Mouse (Mus musculus) T-helper 2 cell (primary cell): Measurements from ENCODE around the gene Hfe.
"Not testable (repeated sequence)": the region's sequence is repeated elsewhere in the genome, so short reads cannot be mapped to it uniquely, and the experiment has no call there.

Experiments used
- in situ Hi-C: fragments of 300-600 bp; cut with MboI, MseI; formaldehyde crosslinking; loops from one replicate; pipeline ENCODE4 v1.15.1; 2025; ENCODE audit warnings: high pct_unique_total_duplicates

The Hfe gene

DNA sequence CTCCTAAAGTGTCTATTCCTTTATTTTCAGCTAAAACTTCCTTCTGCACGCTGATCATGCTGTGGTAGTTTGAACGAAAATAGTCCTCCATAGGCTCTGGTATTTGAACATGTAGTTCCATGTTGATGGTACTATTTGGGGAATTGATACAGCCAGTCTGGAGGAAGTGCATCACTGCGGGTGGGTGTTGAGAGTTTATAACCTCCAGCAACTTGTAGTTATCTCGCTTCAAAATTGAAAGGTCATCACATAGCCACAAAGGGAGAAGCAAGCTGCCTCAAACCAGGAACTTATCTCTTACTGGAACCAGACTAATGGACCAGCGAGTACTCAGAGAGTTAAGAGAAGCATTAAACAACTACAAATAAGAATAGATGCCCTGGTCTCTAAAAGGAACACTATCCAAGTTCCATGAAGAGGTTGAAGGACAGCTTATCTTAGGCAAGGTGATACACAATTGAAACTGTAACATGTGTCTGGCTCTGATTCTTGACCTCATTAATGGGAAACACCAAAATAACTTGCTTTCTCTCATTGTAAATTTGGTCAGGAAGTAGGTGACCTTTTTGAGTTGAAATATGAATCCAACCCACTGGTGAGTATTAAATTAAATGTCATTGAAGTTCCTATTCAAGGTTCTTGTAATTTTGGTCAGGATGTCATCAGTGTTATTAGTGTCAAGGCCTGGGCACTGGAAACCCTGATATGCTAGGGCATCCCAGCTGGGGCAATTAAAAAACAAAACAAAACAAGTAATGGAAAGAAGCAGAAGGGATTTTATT is 5.8 kb upstream of the Hfe start:
- in situ Hi-C loops, result no loop called here

DNA sequence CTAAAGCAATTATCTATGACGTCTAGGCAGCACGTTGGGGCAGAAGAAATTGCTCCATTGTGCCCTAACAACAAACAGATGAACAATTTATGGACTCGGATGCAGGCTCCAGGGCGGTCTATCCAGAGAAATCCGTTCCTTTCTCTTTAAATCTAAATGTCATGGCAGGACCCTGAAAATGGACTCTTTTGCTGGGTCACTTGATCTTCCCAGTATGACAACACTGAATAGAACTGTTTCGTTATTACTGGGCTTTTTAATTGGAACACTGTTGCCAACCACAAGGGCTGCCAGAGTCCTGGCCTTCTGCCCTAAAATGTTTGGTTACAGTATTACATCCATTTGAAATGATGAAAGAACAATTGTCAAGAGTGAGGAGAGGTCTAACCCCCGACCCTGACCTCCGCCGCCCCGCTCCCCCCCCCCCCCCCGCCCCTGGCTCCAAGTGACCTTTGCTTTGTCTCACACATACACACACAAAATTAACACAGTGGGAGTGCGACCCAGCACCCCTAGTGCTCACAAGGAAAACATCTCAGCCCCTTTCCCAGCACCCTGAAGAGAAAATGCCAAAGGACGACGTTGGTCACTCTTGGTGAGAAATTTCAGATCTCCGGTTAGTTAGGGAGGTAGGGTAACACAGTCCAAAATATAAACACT is 810 bp downstream of the Hfe start:
- in situ Hi-C loops, result no loop called here

DNA sequence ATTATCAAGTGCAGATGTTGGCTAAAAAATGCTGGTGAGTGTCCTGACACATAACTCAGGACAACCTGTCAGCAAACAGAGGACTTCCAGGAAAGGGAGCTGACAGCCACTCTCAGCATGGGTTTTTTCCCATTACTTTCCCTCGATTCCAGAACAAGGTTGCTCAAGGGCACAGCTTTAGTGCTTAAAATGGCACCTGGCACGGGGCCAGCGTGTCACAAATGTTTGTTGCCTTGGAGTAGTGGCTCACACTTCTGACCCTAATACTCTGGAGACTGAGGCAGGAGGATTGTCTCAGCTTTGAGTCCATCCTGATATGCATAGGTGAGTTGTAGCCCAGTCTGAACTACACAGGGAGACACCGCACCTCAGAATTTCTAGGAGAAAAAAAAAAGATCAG is 2.0 kb downstream of the Hfe start:
- in situ Hi-C loops, result no loop called here

DNA sequence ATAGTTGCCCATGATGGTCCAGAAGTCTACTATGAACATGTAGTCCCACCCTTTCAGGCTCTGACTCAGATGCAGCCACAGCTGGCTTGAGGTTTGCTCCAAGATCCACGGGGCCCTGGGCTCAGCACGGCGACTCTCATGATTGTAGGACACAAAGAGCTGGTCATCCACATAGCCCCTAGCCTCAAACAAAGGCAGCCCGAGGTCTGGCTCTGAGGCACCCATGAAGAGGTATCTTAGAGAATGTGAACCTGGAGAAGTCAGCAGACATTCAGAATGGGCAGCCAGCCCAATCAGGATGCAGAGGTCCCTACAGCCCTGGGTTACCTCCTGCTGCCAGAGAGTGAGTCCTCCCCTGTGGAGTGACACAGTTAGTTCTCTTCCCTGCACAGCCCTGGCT is 2.6 kb downstream of the Hfe start:
- in situ Hi-C loops, result no loop called here

DNA sequence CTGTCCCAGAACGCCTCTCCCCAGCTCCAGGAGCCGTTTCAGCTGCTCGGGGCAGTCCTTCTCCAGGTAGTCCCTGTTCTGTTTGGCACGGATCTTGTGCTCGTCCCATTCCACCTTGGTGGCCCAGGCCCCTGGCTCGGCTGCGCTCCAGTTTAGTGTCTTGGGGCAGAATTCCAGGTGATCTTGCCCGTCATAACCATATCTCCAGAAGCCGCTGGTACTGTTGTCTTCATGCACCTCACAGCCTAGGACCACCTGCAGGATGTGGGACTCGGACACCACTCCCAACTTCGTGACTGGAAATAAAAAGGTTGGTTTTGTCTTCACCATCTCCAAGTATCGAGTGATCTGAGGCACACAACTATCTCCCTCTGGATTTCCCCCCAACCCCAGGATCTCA is 3.9 kb downstream of the Hfe start:
- in situ Hi-C loops, result no loop called here

DNA sequence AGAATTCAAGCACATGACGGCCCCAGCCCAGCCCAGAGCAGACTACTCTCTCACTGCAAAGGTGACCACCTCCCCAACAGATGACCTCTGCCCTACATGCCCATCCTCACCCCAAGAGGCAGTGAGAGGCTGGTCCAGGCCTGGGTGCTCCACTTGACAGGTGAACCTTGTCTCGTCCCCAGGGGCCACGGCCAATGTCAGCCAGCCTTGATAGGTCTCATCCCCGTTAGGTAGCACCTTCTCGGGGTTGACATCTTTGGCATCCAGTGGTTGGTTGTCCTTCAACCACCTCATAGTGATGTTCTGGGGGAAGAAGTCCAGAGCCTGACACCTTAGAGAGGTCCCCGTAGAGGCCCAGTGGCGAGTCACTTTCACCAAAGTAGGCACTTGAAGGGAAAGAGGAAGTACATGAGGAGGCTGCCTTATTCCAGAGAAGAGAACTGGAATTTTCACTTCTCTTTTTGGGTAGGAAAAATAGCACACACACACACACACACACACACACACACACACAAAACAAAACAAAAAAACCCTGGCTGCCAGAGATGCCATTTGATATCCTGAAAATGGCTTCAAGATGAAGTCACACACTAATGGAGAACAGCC is 4.8 kb downstream of the Hfe start:
- in situ Hi-C loops, result no loop called here

DNA sequence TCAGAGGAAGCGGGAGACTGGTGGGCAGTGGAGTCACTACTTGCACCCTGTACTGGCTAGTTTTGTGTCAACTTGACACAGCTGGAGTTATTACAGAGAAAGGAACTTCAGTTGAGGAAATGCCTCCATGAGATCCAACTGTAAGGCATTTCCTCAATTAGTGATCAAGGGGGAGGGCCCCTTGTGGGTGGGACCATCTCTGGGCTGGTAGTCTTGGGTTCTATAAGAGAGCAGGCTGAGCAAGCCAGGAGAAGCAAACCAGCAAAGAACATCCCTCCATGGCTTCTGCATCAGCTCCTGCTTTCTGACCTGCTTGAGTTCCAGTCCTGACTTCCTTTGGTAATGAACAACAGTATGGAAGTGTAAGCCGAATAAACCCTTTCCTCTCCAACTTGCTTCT is 7.9 kb downstream of the Hfe start:
- in situ Hi-C loops, result not testable (repeated sequence)

DNA sequence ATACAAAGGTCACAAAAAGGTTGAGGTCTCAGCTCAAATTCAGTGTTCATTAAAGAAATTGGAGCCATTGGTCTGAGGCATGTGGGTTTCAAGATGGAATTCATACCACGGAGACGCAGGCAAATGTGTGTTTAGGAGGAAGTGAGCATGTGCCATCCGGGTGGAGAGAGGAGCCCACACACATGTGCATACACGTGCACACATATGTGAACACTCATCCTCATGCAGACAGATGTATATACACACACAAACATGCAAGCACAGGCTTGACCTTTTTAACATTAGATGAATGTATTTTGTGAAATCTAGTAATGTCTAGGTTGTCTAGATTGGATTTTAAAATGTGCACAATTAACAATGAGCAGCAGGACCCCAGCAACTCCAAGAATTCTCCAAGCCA is 8.4 kb downstream of the Hfe start:
- in situ Hi-C loops, result no loop called here

DNA sequence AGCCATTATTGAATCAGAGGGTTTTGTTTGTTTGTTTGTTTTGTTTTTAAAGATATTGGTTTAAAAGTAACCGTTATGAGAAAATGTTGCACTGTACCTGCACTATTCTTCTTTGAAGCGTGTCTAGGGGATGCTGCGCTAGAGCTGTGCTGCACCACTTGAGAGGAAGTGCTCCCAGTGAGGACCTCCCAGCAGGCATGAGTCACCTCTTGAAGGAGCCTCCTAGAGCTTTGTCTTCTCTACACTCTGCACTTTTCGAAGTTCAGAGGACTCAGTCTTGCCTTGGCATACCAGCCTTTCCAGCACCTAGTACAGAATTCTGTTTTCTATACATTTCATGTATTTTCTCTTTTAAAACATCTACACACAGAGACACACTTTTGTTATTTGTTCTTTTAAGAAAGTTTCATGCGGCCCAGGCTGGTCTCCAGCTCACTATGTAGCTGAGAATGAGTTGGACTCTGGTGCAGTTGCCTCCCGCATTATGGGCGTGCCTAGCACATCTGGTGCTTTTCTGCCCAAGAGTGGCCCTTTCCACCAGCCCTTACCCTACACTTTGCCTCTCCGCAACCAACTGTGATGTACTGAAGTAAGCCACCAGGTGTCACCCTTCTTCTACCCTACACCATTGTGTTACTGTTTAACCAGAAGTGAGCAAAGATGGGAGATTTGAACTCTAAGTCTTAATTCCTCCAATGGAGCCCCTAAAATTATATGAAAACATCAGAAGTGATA is 9.7 kb downstream of the Hfe start:
- in situ Hi-C loops, result no loop called here

DNA sequence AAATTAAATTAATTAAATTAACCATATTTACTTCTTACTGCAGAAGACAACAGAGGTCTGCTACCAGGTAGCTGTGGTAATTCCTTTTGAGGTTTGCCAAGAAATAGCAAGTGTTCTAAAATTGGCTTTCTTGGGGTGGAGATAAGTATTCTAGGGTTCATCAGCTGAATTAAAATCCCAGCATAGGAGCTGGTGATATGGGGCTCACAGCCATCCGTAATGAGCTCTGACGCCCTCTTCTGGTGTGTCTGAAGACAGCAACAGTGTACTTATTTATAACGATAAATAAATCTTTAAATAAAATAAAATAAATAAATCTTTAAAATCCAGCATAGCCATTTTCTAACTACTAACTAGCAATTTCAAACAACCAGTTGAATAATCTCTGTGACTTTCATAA is 10.9 kb downstream of the Hfe start:
- in situ Hi-C loops, result loop anchor here (5.0 kb wide), 1 partner anchor 33 kb away; no protein-coding TSS in a partner anchor

DNA sequence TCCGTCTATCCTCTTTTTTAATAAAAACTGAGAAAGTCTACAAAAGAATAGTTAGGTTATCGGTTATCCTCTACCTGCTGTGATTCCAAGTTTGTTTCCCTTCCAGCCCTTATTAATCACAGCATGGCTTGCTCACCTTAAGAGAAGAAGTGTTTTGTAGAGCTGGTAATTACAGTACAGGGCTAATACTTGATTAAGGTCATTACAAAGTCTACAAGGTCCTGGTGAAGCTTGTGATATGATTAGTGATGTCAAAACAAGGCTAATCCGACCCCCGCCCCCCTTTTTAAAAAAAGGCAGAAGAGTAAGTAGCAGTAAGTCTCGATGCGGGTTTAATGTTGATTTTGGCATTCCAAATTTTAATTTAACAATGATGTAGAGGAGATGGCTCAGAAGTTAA is 11.7 kb downstream of the Hfe start:
- in situ Hi-C loops, result loop anchor here (5.0 kb wide), 1 partner anchor 33 kb away; no protein-coding TSS in a partner anchor

DNA sequence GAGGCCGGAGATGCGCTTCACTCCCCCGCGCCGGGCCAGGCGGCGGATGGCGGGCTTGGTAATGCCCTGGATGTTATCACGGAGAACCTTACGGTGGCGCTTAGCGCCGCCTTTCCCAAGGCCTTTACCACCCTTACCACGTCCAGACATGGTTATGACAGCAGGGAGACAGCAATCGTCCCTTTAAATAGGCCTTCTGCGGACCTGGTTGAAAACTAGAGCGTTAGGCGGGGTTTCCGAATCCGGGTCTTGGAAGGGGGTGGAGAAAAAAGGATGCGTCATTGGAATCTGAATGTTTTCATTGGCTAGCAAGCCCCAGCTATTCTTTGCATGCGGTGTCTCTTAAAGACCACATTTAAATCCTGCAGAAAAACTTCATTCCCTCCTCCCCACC is 12.4 kb downstream of the Hfe start, which contains the start of gene Hist1h4c:
Gene Hist1h4c (minus strand): TSS at position 155 of the 394 bp plus-strand sequence.
- in situ Hi-C loops, result loop anchor here (5.0 kb wide), 1 partner anchor 34 kb away; no protein-coding TSS in a partner anchor

DNA sequence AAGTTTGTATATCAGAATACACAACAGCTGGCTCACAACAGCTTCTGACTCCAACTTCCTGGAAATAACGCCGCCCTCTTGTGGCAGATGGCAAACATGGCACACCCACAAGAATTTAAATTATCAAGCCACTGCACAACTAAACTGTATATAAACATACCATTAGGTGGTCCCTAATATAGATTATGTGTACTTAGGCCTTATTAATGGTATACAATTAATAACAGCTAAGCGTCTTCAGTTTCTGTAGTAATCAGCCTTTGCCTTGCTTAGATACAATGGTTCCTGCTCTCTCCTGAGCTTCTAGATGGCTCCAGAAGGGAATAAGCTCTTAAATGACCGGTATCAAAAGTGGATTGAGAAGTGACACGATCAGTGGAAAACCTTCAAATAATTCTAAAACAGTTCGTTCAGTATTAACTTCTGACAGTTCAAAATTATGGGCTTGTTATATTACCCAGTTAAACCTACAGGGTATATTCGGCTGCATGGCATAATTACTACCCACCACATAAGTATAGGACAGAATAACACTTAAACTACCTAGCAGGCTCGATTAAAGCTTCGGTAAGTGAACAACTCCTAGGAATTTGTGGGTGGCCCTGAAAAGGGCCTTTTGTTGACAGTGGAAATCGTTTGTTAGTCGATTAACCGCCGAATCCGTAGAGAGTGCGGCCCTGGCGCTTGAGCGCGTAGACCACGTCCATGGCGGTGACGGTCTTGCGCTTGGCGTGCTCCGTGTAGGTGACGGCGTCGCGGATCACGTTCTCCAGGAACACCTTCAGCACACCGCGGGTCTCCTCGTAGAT is 13.0 kb downstream of the Hfe start:
- in situ Hi-C loops, result loop anchor here (5.0 kb wide), 1 partner anchor 35 kb away; no protein-coding TSS in a partner anchor

DNA sequence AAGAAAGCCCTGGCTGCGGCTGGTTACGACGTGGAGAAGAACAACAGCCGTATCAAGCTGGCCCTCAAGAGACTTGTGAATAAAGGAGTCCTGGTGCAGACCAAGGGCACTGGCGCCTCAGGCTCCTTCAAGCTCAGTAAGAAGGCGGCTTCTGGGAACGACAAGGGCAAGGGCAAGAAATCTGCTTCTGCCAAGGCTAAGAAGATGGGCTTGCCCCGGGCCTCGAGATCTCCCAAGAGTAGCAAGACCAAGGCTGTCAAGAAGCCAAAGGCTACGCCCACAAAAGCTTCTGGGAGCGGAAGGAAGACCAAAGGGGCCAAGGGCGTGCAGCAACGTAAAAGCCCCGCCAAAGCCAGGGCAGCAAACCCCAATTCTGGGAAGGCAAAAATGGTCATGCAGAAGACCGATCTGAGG is 14.6 kb downstream of the Hfe start:
- in situ Hi-C loops, result loop anchor here (5.0 kb wide), 1 partner anchor 36 kb away; no protein-coding TSS in a partner anchor

DNA sequence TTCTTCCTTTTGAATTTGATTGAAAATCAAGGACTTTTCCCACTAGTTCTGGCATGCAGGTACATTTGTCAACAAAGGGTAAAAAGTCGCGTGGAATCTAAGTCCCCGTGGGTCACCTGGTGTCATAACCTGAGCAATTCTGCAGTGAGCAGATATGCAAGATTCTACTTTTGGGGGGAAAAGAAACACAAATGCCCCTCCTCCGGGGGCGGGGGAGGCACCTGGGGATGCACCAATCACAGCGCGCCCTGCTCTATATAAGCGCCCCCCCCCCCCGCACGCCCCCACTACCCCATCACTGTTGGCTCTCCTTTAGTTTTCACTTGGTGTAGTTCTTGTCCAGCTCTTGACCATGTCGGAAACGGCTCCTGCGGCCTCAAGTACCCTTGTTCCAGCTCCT is 15.1 kb downstream of the Hfe start, which contains the start of gene Hist1h1t:
Gene Hist1h1t (plus strand): TSS at position 301 of the 400 bp plus-strand sequence.
- in situ Hi-C loops, result loop anchor here (5.0 kb wide), 1 partner anchor 37 kb away; no protein-coding TSS in a partner anchor

DNA sequence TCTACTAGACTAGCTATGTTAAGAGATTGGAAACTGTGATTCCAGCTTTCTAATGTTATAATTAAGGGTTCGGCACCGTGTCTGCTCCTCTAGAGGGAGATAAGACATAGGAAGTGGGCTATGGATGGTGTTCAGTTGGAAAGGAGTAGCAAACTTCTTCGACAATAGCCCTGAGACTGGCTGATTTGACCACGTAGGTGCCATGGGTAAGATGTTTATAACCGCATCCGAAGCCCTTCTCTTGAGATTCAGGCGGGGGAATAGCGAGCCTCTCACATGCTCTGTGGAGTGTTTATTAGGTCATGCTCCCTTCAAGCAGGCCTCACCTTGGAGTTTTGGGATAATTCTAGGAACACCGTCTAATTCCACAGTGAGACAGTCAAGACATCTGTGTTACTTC is 15.7 kb downstream of the Hfe start:
- in situ Hi-C loops, result loop anchor here (5.0 kb wide), 1 partner anchor 37 kb away; no protein-coding TSS in a partner anchor

DNA sequence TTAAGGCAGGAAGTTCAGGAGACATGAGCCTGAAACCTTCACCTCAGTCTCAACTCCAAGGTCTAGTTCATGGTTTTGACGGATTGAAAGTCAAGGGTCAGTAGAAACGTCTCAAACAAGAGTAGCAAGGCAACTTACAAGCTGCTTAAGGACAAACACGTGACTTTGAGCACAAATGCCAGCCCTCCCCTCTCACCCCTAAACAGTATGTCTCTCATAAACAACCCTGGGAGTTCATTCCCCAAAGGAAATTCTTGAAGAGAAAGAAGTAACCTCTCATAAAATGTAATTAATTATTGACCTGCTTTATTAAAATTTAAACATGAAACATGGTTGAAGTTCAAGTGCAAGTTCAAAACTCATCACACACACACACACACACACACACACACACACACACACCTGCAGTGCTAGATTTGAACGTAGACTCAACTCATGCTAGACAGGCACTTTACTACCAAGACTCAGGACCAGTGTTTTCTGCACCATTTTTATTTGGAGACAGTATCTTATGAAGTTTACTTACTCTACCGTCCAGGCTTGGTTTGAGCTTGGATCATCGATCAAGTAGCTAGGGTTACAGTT is 16.7 kb downstream of the Hfe start:
- in situ Hi-C loops, result no loop called here

DNA sequence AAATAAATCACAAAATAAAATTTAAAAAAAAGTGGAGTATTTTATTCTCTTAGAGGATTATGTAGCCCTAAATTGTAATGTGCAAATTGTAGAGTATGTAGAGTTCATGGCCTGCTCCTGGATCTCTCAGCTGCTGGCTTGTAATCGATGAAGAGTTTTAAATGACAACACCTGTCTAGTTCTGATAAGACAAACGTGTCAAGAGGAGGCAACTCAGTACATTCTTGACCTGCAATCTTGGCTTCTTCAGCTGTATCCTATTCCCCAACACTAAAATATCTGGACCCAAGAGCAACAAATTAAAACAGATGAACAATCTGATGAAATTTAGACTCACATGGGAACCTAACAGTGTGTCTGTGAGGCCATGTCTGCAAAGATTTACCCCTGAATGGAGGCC is 21.2 kb downstream of the Hfe start:
- in situ Hi-C loops, result no loop called here

DNA sequence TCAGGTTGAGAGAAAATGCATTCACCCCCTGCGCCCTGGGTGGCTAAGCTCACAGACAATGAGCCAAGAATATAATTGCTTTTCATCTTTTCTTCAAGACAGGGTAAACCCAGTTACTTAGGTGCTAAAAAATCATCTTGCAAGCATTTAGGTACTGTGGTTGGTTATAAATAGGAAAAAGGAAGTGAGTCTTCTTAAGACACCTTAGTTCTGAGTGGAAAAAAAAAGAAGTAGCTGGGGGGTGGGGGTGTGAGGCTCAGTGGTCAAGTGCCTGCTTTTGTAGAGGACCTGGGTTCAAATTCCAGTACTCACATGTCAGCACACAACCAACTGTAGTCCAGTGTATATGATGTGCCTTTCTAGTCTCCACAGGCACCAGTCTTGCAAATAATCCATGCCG is 21.7 kb downstream of the Hfe start:
- in situ Hi-C loops, result no loop called here

DNA sequence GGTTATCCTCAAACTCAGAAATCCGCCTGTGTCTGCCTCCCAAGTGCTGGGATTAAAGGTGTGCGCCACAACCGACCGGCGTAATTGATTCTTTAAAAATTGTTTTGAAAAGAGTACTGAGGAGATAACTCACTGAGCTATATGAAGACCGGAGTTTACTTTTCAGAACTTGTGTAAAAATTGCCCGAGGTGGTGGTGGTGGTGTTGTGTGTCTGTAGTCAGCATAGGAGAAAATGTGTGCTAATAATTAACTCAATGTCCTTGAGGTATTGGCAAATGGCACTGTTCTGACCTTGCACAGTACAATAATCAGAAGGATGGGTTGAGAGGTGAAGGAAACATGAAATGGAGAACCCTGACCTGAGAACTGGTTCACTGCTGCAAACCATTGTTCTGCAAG is 22.7 kb downstream of the Hfe start:
- in situ Hi-C loops, result no loop called here
